Mouse (Mus musculus) layer of hippocampus, postnatal 25 days (tissue): ENCODE measurements around the gene Park7. TPM values are rescaled to one million over a fixed set of nuclear protein-coding genes. Genes with fewer than 3 reads are reported as not detected.

ENCODE experiments used
- DNase-seq, 2 experiments: peaks; one replicate each; pipeline ENCODE4 v3.0.0; 2022; ENCODE audit warnings: mixed read lengths in 2 of 2, low spot score in 1 of 2; ENCODE audit errors: extremely low spot score in 1 of 2
- total RNA-seq, 2 experiments: library from RNA; stranded (reverse); gene quantifications; 2 replicates each; pipeline ENCODE4 v1.2.3; 2021

Gene Park7
- total RNA-seq, 2 experiments from 2014 or later, result 228 to 261 TPM

GRCm38 (mm10) chr4:150853680-150854461 is 60.4 kb downstream of the Park7 start, which contains the start of gene Errfi1:
Gene Errfi1, plus strand, starts transcription at chr4:150853919.
- DNase-seq, result no peak

DNA sequence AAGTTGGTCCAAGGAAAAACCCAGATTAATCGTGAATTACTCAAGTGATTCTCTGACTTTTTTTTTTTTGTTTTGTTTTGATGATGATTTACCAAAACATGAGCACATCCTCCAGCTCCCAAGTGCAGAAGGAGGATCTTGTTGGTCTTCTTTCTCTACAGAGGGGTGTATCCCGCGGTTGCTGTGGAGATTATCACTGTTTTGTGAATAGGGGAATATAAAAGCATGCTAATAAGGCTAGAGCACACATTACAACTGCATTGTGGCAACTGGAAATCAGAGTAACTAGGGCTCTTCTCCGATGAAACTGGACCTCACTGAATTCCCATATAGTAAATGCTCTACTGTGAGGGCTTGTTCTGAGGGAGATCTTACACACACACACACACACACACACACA is 61.8 kb downstream of the Park7 start:
- DNase-seq, result no peak

DNA sequence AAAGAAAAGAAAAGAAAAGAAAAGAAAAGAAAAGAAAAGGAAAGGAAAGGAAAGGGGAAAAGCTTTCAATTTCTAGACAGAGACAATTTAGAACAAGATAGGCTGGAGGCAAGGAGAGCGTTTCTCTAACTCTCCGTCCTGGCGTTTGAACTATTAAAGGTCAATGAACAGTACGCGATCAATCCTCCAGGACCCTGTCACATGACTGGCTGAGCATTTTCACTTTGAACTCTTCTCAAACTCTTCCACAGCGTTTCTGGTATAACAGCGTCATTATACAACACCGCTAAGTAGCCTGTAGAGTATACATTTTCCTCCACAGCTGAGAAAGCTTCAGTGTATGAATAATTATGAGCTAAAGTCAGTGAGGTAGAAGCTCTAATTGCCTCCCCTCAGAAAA is 62.2 kb downstream of the Park7 start:
- DNase-seq, result no peak

DNA sequence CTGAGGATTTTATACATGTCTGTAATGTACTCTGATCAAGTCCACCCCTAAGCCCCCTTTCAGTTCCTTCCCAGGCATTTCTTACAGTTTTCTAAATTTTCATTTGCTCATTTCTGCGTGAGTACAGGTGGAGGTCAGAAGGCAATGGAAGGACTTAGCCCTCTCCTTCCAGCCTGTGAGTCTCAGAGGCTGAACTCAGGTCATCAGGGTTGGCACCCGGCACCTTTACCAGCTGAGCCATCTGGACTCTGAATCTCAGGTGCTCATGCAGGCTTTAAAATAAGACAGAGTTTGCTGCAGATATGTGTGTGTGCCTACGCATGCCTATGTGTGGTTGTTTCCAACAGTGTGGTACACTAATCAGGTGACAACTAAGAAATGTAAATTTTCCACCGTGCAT is 63.3 kb downstream of the Park7 start:
- no peak for DNase-seq

GRCm38 (mm10) chr4:150849964-150850363 is 64.3 kb downstream of the Park7 start:
- no peak for DNase-seq

Other genes starting within 250 kb of the Park7 start
- 10 to 100 TPM; 37.2 to 43.4 TPM for gene Errfi1, start 60.5 kb downstream of the Park7 start, total RNA-seq
- gene Tnfrsf9, start 125 bp upstream of the Park7 start, total RNA-seq, result 1 to 10 TPM in 1 of 2 experiments, under 1 TPM in 1; 0.80 to 1.1 TPM
- gene Uts2, start 82.7 kb upstream of the Park7 start, total RNA-seq, result not detected
- 10 to 100 TPM; 26.7 to 26.8 TPM for gene Per3, start 130.2 kb upstream of the Park7 start, total RNA-seq
- gene Vamp3, start 143.5 kb upstream of the Park7 start, total RNA-seq, result 10 to 100 TPM; 35.0 to 35.1 TPM
- not detected for gene Gm13090, start 175.1 kb upstream of the Park7 start, total RNA-seq